In the genomic region with DNA sequence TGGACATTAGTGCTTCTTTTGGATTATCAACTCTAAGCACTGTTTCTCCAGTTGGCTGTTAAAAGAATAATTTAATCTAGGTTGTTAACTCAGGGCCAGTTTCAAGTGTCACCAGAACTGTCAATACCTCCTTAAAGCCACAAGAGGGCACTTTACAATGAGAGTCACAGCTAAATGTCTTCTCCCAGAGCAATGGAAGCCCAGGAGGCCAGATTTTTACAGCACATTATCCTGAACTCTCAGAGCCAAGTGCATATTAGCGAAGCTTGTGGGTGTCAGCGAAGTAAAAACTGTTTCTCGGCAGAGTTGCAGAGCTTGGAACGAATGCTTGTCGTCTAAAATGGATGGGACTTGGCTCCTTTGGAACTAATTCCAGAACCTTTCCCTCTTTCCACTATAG, we compare ENCODE assay signal across 8 mouse cellular contexts.
DNase-seq lines count a peak whose midpoint lies in the region; ATAC-seq and TF ChIP-seq lines count a peak whose summit lies in the region.

No protein-coding gene starts in this region.

- H3K4me2 ChIP-seq in heart, embryonic 11.5 days: no peak overlapping the region
- no peak overlapping the region for H3K4me2 ChIP-seq in hindbrain, embryonic 14.5 days (replicated peaks)

- TF ChIP-seq EP300 in heart, adult 2 months (IDR thresholded peaks at IDR 0.05; ENCODE audit: insufficient read depth, low read depth, low read length): no peak

- intact Hi-C loops in heart, adult 2 months (cut with DNase I): loop anchor here (1.0 to 5.0 kb wide), 2 partner anchors 113 to 272 kb away; no protein-coding TSS in a partner anchor

- H3K36me3 ChIP-seq in heart, adult 2 months (ENCODE audit: control insufficient read depth, insufficient read depth, low read length): no peaks in the 10 kb centered on the region
- H3K36me3 ChIP-seq in heart, embryonic 11.5 days (ENCODE audit: control insufficient read depth, insufficient read depth, low read length): no peaks in the 10 kb centered on the region
- no peaks in the 10 kb centered on the region for H3K36me3 ChIP-seq in E14TG2a.4 (ENCODE audit: insufficient read depth, low read length)
- H3K36me3 ChIP-seq in hindbrain, embryonic 14.5 days (replicated peaks; ENCODE audit: control insufficient read depth, insufficient read depth): no peaks in the 10 kb centered on the region

- no peak for ATAC-seq in heart, embryonic 11.5 days (replicated peaks; ENCODE audit: insufficient number of reproducible peaks, low FRiP score, low TSS enrichment)
- ATAC-seq in hindbrain, embryonic 14.5 days (ENCODE audit: low FRiP score): 0 out of 2 replicates have a peak, but pooled peaks have one; percentile 55
- peak; percentile 90 for ATAC-seq in megakaryocyte progenitor cell, adult 5-6 weeks (replicated peaks; ENCODE audit: poor library complexity)
- ATAC-seq in erythroblast, adult 5-6 weeks (replicated peaks; ENCODE audit: low FRiP score, poor library complexity, severe bottlenecking): no peak

- H3K27ac ChIP-seq in heart, adult 2 months: peak overlapping the region; percentile 55; the same call in 1 of the 2 replicates
- H3K27ac ChIP-seq in heart, embryonic 11.5 days (ENCODE audit: low read depth, low read length): no peak overlapping the region
- no peak overlapping the region for H3K27ac ChIP-seq in hindbrain, embryonic 14.5 days

- no peak for TF ChIP-seq POLR2A in heart, adult 2 months (IDR thresholded peaks at IDR 0.05; ENCODE audit: insufficient read depth, low read depth, low read length)

- H3K27me3 ChIP-seq in heart, adult 2 months (ENCODE audit: control insufficient read depth, insufficient read depth, low read length): no peaks in the 10 kb centered on the region
- H3K27me3 ChIP-seq in heart, embryonic 11.5 days (ENCODE audit: control insufficient read depth, insufficient read depth, low read length): no peaks in the 10 kb centered on the region
- no peaks in the 10 kb centered on the region for H3K27me3 ChIP-seq in E14TG2a.4 (ENCODE audit: insufficient read depth, low read length)
- no peaks in the 10 kb centered on the region for H3K27me3 ChIP-seq in hindbrain, embryonic 14.5 days (ENCODE audit: control insufficient read depth, insufficient read depth, low read length)

- no peak overlapping the region for H3K4me3 ChIP-seq in heart, adult 2 months
- H3K4me3 ChIP-seq in heart, embryonic 11.5 days (ENCODE audit: low read depth, low read length): no peak overlapping the region
- H3K4me3 ChIP-seq in E14TG2a.4 (replicated peaks; ENCODE audit: low read length): no peak overlapping the region
- H3K4me3 ChIP-seq in hindbrain, embryonic 14.5 days (replicated peaks; ENCODE audit: low read length): no peak overlapping the region

- peaks cover 2% of the 10 kb centered on the region for H3K4me1 ChIP-seq in heart, adult 2 months (ENCODE audit: control insufficient read depth, insufficient read depth, low read length)
- H3K4me1 ChIP-seq in heart, embryonic 11.5 days (ENCODE audit: control insufficient read depth, insufficient read depth, low read length): peaks cover 2% of the 10 kb centered on the region; the same call in 1 of the 2 replicates
- peaks cover 33% of the 10 kb centered on the region for H3K4me1 ChIP-seq in E14TG2a.4 (replicated peaks; ENCODE audit: low read depth, low read length)
- peaks cover 6% of the 10 kb centered on the region; the same call in 1 of the 2 replicates for H3K4me1 ChIP-seq in hindbrain, embryonic 14.5 days (replicated peaks; ENCODE audit: control insufficient read depth, insufficient read depth, low read length)

- no peaks in the 10 kb centered on the region for H3K9me3 ChIP-seq in heart, embryonic 11.5 days (replicated peaks; ENCODE audit: control insufficient read depth, low read length)
- no peaks in the 10 kb centered on the region for H3K9me3 ChIP-seq in E14TG2a.4 (ENCODE audit: low read length)
- no peaks in the 10 kb centered on the region for H3K9me3 ChIP-seq in hindbrain, embryonic 14.5 days (ENCODE audit: control insufficient read depth, low read length)

- peak; percentile 87 for TF ChIP-seq CTCF in heart, adult 2 months (IDR thresholded peaks at IDR 0.05)
- peak; percentile 56 for TF ChIP-seq CTCF in E14TG2a.4 (conservative IDR thresholded peaks at IDR 0.05; ENCODE audit: low read length)

- WGBS in heart, adult 2 months: 35% methylated on average over 5 of the region's 5 CpGs
- WGBS in heart, embryonic 11.5 days (ENCODE audit: insufficient replicate concordance): 49% methylated on average over 5 of the region's 5 CpGs
- WGBS in hindbrain, embryonic 14.5 days: 51% methylated on average over 5 of the region's 5 CpGs

- DNase-seq in heart, adult 2 months: no peak
- peak; percentile 31 for DNase-seq in cerebellum, adult 9-11 months
- peak; percentile 76 for DNase-seq in hindbrain, embryonic 14.5 days (ENCODE audit: low spot score)
- no peak for DNase-seq in thymus, adult 18-20 months

- no peaks in the 10 kb centered on the region for H3K79me2 ChIP-seq in heart, adult 2 months (replicated peaks; ENCODE audit: control insufficient read depth, insufficient read depth, low read length)

- no peak overlapping the region for H3K9ac ChIP-seq in heart, adult 2 months (ENCODE audit: low read depth, low read length)
- H3K9ac ChIP-seq in heart, embryonic 11.5 days (ENCODE audit: low read depth, low read length): no peak overlapping the region
- no peak overlapping the region for H3K9ac ChIP-seq in hindbrain, embryonic 14.5 days

Comparison
In these comparisons a context has a peak if more than half of its experiments do, and no peak if none do; other contexts are left out.
1. DNase-seq: peak in cerebellum, adult 9-11 months (single experiment) and hindbrain, embryonic 14.5 days (single experiment); none in heart, adult 2 months (0 of 2) and thymus, adult 18-20 months (0 of 2).
2. ATAC-seq: peak in hindbrain, embryonic 14.5 days (single experiment) and megakaryocyte progenitor cell, adult 5-6 weeks (single experiment); none in heart, embryonic 11.5 days (single experiment) and erythroblast, adult 5-6 weeks (single experiment).